Mouse (Mus musculus) stomach, embryonic 16.5 days (tissue): ENCODE results near the gene Dimt1. TPM values are rescaled to one million over a fixed set of nuclear protein-coding genes. Genes with fewer than 3 reads are reported as not detected.

Experiments
- ATAC-seq: fragments of 200-750 bp; cut with Nextera tagmentation; 2 replicates; pipeline ENCODE4 v1.8.0; 2017; ENCODE audit warnings: moderate number of reproducible peaks, moderate TSS enrichment; ENCODE audit not compliant: insufficient read depth, low FRiP score
- H3K27ac ChIP-seq: fragments of 300-500 bp; sonication (generic); 2 replicates; pipeline ENCODE4 v1.5.1; 2014; ENCODE audit warnings: low read length
- H3K27me3 ChIP-seq: fragments of 300-500 bp; sonication (generic); 2 replicates; pipeline ENCODE4 v1.6.1; 2014; ENCODE audit warnings: low read length, control low read depth, mixed read lengths; ENCODE audit not compliant: control insufficient read depth, insufficient read depth
- H3K36me3 ChIP-seq: fragments of 300-500 bp; sonication (generic); 2 replicates; pipeline ENCODE4 v1.6.1; 2014; ENCODE audit warnings: low read length; ENCODE audit not compliant: control insufficient read depth, insufficient read depth
- H3K4me1 ChIP-seq: fragments of 300-500 bp; sonication (generic); 2 replicates; pipeline ENCODE4 v1.6.1; 2014; ENCODE audit warnings: low read length, control low read depth, mixed read lengths; ENCODE audit not compliant: control insufficient read depth, insufficient read depth
- H3K4me2 ChIP-seq: fragments of 300-500 bp; sonication (generic); 2 replicates; pipeline ENCODE4 v1.6.1; 2014; ENCODE audit warnings: low read depth, low read length, mixed read lengths
- H3K4me3 ChIP-seq: fragments of 300-500 bp; sonication (generic); replicated peaks from 2 replicates; pipeline ENCODE4 v1.5.1; 2014; ENCODE audit warnings: mild to moderate bottlenecking, low read length
- H3K9ac ChIP-seq: fragments of 300-500 bp; sonication (generic); 2 replicates; pipeline ENCODE4 v1.6.1; 2014; ENCODE audit warnings: low read length
- H3K9me3 ChIP-seq: fragments of 300-500 bp; sonication (generic); replicated peaks from 2 replicates; pipeline ENCODE4 v1.6.1; 2016; ENCODE audit warnings: low read length, control low read depth; ENCODE audit not compliant: control insufficient read depth
- WGBS: fragments of 180-500 bp; shearing (Covaris S2); extraction: QIAGEN DNeasy Blood & Tissue Kit; methylation state at CpG from one replicate; pipeline ENCODE4 v1.1.7; 2014; 5-methylcytosine and 5-hydroxymethylcytosine counted together
- polyA plus RNA-seq: library from polyadenylated mRNA; unstranded; fragments of >200 nt; fragmentation: Nextera tagmentation; extraction: Ambion mirVana; gene quantifications from 2 replicates; pipeline ENCODE4 v1.2.1, GENCODE M21; 2015

Gene Dimt1
- polyA plus RNA-seq, 1 experiment from 2014 or later = 40.8 TPM

- no peaks in the 10 kb centered on the region for H3K27me3 ChIP-seq
- no peak overlapping the region for H3K9ac ChIP-seq
- no peak overlapping the region for H3K27ac ChIP-seq
- H3K4me2 ChIP-seq = no peak overlapping the region
- ATAC-seq = no peak
- no peaks in the 10 kb centered on the region for H3K4me1 ChIP-seq
- no peaks in the 10 kb centered on the region for H3K36me3 ChIP-seq
- no peaks in the 10 kb centered on the region for H3K9me3 ChIP-seq
- WGBS = 75% methylated on average over 2 of the region's 2 CpGs
- no peak overlapping the region for H3K4me3 ChIP-seq
Observed at GRCm38 (mm10) chr13:107003211-107003610, 56.3 kb downstream of the Dimt1 start.

- Histone ChIP-seq H3K27ac (no peak overlapping the region), H3K4me2 (no peak overlapping the region), H3K9ac (no peak overlapping the region), H3K36me3 (no peaks in the 10 kb centered on the region), H3K4me3 (no peak overlapping the region), H3K4me1 (0 out of 2 replicates have a peak, but pooled peaks cover 4% of the 10 kb centered on the region), H3K27me3 (no peaks in the 10 kb centered on the region), H3K9me3 (no peaks in the 10 kb centered on the region)
- 83% methylated on average over 4 of the region's 4 CpGs for WGBS
- ATAC-seq = no peak
Observed at GRCm38 (mm10) chr13:107008174-107008573, 61.2 kb downstream of the Dimt1 start.

Other genes starting within 250 kb of the Dimt1 start
- gene Ipo11, start 10.2 kb upstream of the Dimt1 start, polyA plus RNA-seq = 43.0 and 43.9 TPM in 2 replicates
- 8.5 and 10.2 TPM in 2 replicates for gene Kif2a, start 75.0 kb downstream of the Dimt1 start, polyA plus RNA-seq